Mouse (Mus musculus) limb, embryonic 12.5 days (tissue): Measurements from ENCODE around the gene Tnfrsf26. TPM values are rescaled to one million over a fixed set of nuclear protein-coding genes. Genes with fewer than 3 reads are reported as not detected.

Experiments used
- ATAC-seq: fragments of 200-750 bp; cut with Nextera tagmentation; 2 replicates; pipeline ENCODE4 v1.8.0; 2017; ENCODE audit warnings: low read depth, moderate TSS enrichment; ENCODE audit not compliant: insufficient number of reproducible peaks, insufficient read depth, low FRiP score, low TSS enrichment
- H3K27ac ChIP-seq: fragments of 300-500 bp; sonication (generic); 2 replicates; pipeline ENCODE4 v1.5.1; 2016; ENCODE audit warnings: mild to moderate bottlenecking, moderate library complexity
- H3K27me3 ChIP-seq: fragments of 300-500 bp; sonication (generic); 2 replicates; pipeline ENCODE4 v1.6.1; 2016; ENCODE audit warnings: mild to moderate bottlenecking, moderate library complexity
- H3K36me3 ChIP-seq: fragments of 300-500 bp; sonication (generic); 2 replicates; pipeline ENCODE4 v1.6.1; 2016; ENCODE audit warnings: mild to moderate bottlenecking, moderate library complexity
- H3K4me1 ChIP-seq: fragments of 300-500 bp; sonication (generic); replicated peaks from 2 replicates; pipeline ENCODE4 v1.6.1; 2016
- H3K4me2 ChIP-seq: fragments of 300-500 bp; sonication (generic); 2 replicates; pipeline ENCODE4 v1.6.1; 2016; ENCODE audit warnings: mild to moderate bottlenecking, moderate library complexity
- H3K4me3 ChIP-seq: fragments of 300-500 bp; sonication (generic); replicated peaks from 2 replicates; pipeline ENCODE4 v1.5.1; 2016; ENCODE audit warnings: mild to moderate bottlenecking
- H3K9ac ChIP-seq: fragments of 300-500 bp; sonication (generic); replicated peaks from 2 replicates; pipeline ENCODE4 v1.6.1; 2016; ENCODE audit warnings: mild to moderate bottlenecking, moderate library complexity
- H3K9me3 ChIP-seq: fragments of 300-500 bp; sonication (generic); 2 replicates; pipeline ENCODE4 v1.6.1; 2016; ENCODE audit warnings: mild to moderate bottlenecking, moderate library complexity
- WGBS: fragments of 180-500 bp; shearing (Covaris S2); methylation state at CpG from one replicate; pipeline ENCODE4 v1.1.7; 2016; 5-methylcytosine and 5-hydroxymethylcytosine counted together
- polyA plus RNA-seq: library from polyadenylated mRNA; unstranded; fragments of >200 nt; fragmentation: Nextera tagmentation; extraction: Ambion mirVana; gene quantifications from 2 replicates; pipeline ENCODE4 v1.2.1, GENCODE M21; 2016

Tnfrsf26 gene
- polyA plus RNA-seq, 1 experiment from 2014 or later: 0.21 TPM

GRCm38 (mm10) chr7:143627555-143628286, 801 bp downstream of the Tnfrsf26 start:
- Histone ChIP-seq H3K9ac (no peak overlapping the region), H3K4me1 (no peaks in the 10 kb centered on the region), H3K36me3 (no peaks in the 10 kb centered on the region), H3K27ac (no peak overlapping the region), H3K27me3 (no peaks in the 10 kb centered on the region), H3K4me3 (no peak overlapping the region), H3K9me3 (no peaks in the 10 kb centered on the region), H3K4me2 (no peak overlapping the region)
- no peak for ATAC-seq
- WGBS: 60% methylated on average over 10 of the region's 10 CpGs

- H3K9ac ChIP-seq: no peak overlapping the region
- no peaks in the 10 kb centered on the region for H3K9me3 ChIP-seq
- ATAC-seq: no peak
- H3K4me2 ChIP-seq: no peak overlapping the region
- WGBS: 59% methylated on average over 2 of the region's 2 CpGs
- H3K4me1 ChIP-seq: no peaks in the 10 kb centered on the region
- H3K4me3 ChIP-seq: no peak overlapping the region
- no peaks in the 10 kb centered on the region for H3K36me3 ChIP-seq
- no peaks in the 10 kb centered on the region for H3K27me3 ChIP-seq
- H3K27ac ChIP-seq: no peak overlapping the region
Measured at GRCm38 (mm10) chr7:143626178-143626577, 2.3 kb downstream of the Tnfrsf26 start.

GRCm38 (mm10) chr7:143625151-143625550, 3.4 kb downstream of the Tnfrsf26 start:
- no peak overlapping the region for H3K27ac ChIP-seq
- no peak for ATAC-seq
- H3K4me3 ChIP-seq: no peak overlapping the region
- H3K9me3 ChIP-seq: no peaks in the 10 kb centered on the region
- no peaks in the 10 kb centered on the region for H3K4me1 ChIP-seq
- H3K9ac ChIP-seq: no peak overlapping the region
- H3K4me2 ChIP-seq: no peak overlapping the region
- no peaks in the 10 kb centered on the region for H3K36me3 ChIP-seq
- 72% methylated on average over 5 of the region's 5 CpGs for WGBS
- no peaks in the 10 kb centered on the region for H3K27me3 ChIP-seq

- ATAC-seq: no peak
- Histone ChIP-seq H3K27me3 (no peaks in the 10 kb centered on the region), H3K27ac (no peak overlapping the region), H3K4me1 (no peaks in the 10 kb centered on the region), H3K4me2 (no peak overlapping the region), H3K9ac (no peak overlapping the region), H3K4me3 (no peak overlapping the region), H3K36me3 (no peaks in the 10 kb centered on the region), H3K9me3 (no peaks in the 10 kb centered on the region)
- WGBS: 92% methylated on average over 3 of the region's 3 CpGs
Measured at GRCm38 (mm10) chr7:143624561-143624960, 4.0 kb downstream of the Tnfrsf26 start.

GRCm38 (mm10) chr7:143620951-143621350, 7.6 kb downstream of the Tnfrsf26 start:
- H3K27ac ChIP-seq: no peak overlapping the region
- no peaks in the 10 kb centered on the region for H3K9me3 ChIP-seq
- no peak overlapping the region for H3K4me3 ChIP-seq
- H3K9ac ChIP-seq: no peak overlapping the region
- H3K4me1 ChIP-seq: no peaks in the 10 kb centered on the region
- no peaks in the 10 kb centered on the region for H3K27me3 ChIP-seq
- WGBS: 67% methylated on average over 1 of the region's 1 CpGs
- no peaks in the 10 kb centered on the region for H3K36me3 ChIP-seq
- no peak overlapping the region for H3K4me2 ChIP-seq
- no peak for ATAC-seq

- no peak overlapping the region for H3K4me2 ChIP-seq
- 71% methylated on average over 9 of the region's 9 CpGs for WGBS
- no peaks in the 10 kb centered on the region for H3K4me1 ChIP-seq
- no peaks in the 10 kb centered on the region for H3K36me3 ChIP-seq
- H3K9me3 ChIP-seq: no peaks in the 10 kb centered on the region
- no peaks in the 10 kb centered on the region for H3K27me3 ChIP-seq
- no peak overlapping the region for H3K27ac ChIP-seq
- no peak overlapping the region for H3K9ac ChIP-seq
- no peak overlapping the region for H3K4me3 ChIP-seq
- ATAC-seq: no peak
Measured at GRCm38 (mm10) chr7:143614404-143615135, 14.0 kb downstream of the Tnfrsf26 start.

- Histone ChIP-seq H3K9ac (no peak overlapping the region), H3K4me1 (no peaks in the 10 kb centered on the region), H3K4me2 (no peak overlapping the region), H3K4me3 (no peak overlapping the region), H3K27me3 (no peaks in the 10 kb centered on the region), H3K27ac (no peak overlapping the region), H3K9me3 (no peaks in the 10 kb centered on the region), H3K36me3 (no peaks in the 10 kb centered on the region)
- no peak for ATAC-seq
- 60% methylated on average over 3 of the region's 3 CpGs for WGBS
Measured at GRCm38 (mm10) chr7:143612215-143612614, 16.3 kb downstream of the Tnfrsf26 start.

GRCm38 (mm10) chr7:143605321-143605720, 23.2 kb downstream of the Tnfrsf26 start:
- 91% methylated on average over 3 of the region's 3 CpGs for WGBS
- ATAC-seq: no peak
- 0 out of 2 replicates have a peak, but pooled peaks cover 3% of the 10 kb centered on the region for H3K9me3 ChIP-seq
- no peaks in the 10 kb centered on the region for H3K36me3 ChIP-seq
- H3K4me1 ChIP-seq: no peaks in the 10 kb centered on the region
- no peaks in the 10 kb centered on the region for H3K27me3 ChIP-seq
- no peak overlapping the region for H3K9ac ChIP-seq
- H3K27ac ChIP-seq: no peak overlapping the region
- no peak overlapping the region for H3K4me3 ChIP-seq
- H3K4me2 ChIP-seq: no peak overlapping the region

GRCm38 (mm10) chr7:143604889-143605288, 23.6 kb downstream of the Tnfrsf26 start:
- ATAC-seq: no peak
- Histone ChIP-seq H3K4me2 (no peak overlapping the region), H3K36me3 (no peaks in the 10 kb centered on the region), H3K27ac (no peak overlapping the region), H3K4me1 (no peaks in the 10 kb centered on the region), H3K9me3 (0 out of 2 replicates have a peak, but pooled peaks cover 3% of the 10 kb centered on the region), H3K4me3 (no peak overlapping the region), H3K9ac (no peak overlapping the region), H3K27me3 (no peaks in the 10 kb centered on the region)
- WGBS: 69% methylated on average over 2 of the region's 2 CpGs

GRCm38 (mm10) chr7:143601705-143602104, 26.8 kb downstream of the Tnfrsf26 start:
- H3K9me3 ChIP-seq: 0 out of 2 replicates have a peak, but pooled peaks cover 3% of the 10 kb centered on the region
- H3K4me2 ChIP-seq: no peak overlapping the region
- H3K9ac ChIP-seq: no peak overlapping the region
- no peak for ATAC-seq
- H3K27me3 ChIP-seq: no peaks in the 10 kb centered on the region
- peaks cover 2% of the 10 kb centered on the region; the same call in 1 of the 2 replicates for H3K36me3 ChIP-seq
- peaks cover 11% of the 10 kb centered on the region for H3K4me1 ChIP-seq
- 67% methylated on average over 2 of the region's 2 CpGs for WGBS
- H3K4me3 ChIP-seq: no peak overlapping the region
- no peak overlapping the region for H3K27ac ChIP-seq

GRCm38 (mm10) chr7:143600231-143600740, 28.2 kb downstream of the Tnfrsf26 start:
- H3K36me3 ChIP-seq: peaks cover 9% of the 10 kb centered on the region
- no peaks in the 10 kb centered on the region for H3K27me3 ChIP-seq
- no peak overlapping the region for H3K27ac ChIP-seq
- WGBS: 8% methylated on average over 15 of the region's 15 CpGs
- H3K4me3 ChIP-seq: peak overlapping the region; percentile 89
- peaks cover 11% of the 10 kb centered on the region for H3K4me1 ChIP-seq
- peak overlapping the region; percentile 89; the same call in 1 of the 2 replicates for H3K9ac ChIP-seq
- H3K9me3 ChIP-seq: no peaks in the 10 kb centered on the region
- peak overlapping the region; percentile 95 for H3K4me2 ChIP-seq
- no peak; the same call in none of the 2 replicates for ATAC-seq
